Mouse (Mus musculus): Measurements from ENCODE around the gene Rps19. TPM values are rescaled to one million over a fixed set of nuclear protein-coding genes. Genes with fewer than 3 reads are reported as not detected.

Gene Rps19
- polyA plus RNA-seq, 1 experiment from 2014 or later: 1,295 TPM

GRCm38 (mm10) chr7:24912480-24912879 lies 28.3 kb downstream of the Rps19 start:
- H3K27ac ChIP-seq (replicated peaks): no peak overlapping the region
- H3K4me3 ChIP-seq: no peak overlapping the region
- H3K27me3 ChIP-seq: no peaks in the 10 kb centered on the region
- ATAC-seq (ENCODE audit: low read depth): no peak
- H3K4me2 ChIP-seq: no peak overlapping the region
- H3K36me3 ChIP-seq: peaks cover 52% of the 10 kb centered on the region
- no peak overlapping the region for H3K9ac ChIP-seq
- H3K9me3 ChIP-seq: no peaks in the 10 kb centered on the region
- WGBS: 91% methylated on average over 14 of the region's 14 CpGs
- H3K4me1 ChIP-seq (replicated peaks): no peaks in the 10 kb centered on the region

GRCm38 (mm10) chr7:24918763-24919323 lies 34.7 kb downstream of the Rps19 start:
- no peak for ATAC-seq (ENCODE audit: low read depth)
- peaks cover 74% of the 10 kb centered on the region for H3K36me3 ChIP-seq
- H3K27me3 ChIP-seq: no peaks in the 10 kb centered on the region

GRCm38 (mm10) chr7:24919728-24920127 lies 35.6 kb downstream of the Rps19 start:
- Histone ChIP-seq H3K4me3 (no peak overlapping the region), H3K36me3 (peaks cover 82% of the 10 kb centered on the region), H3K4me2 (no peak overlapping the region), H3K27ac (replicated peaks) (no peak overlapping the region), H3K9ac (no peak overlapping the region), H3K9me3 (no peaks in the 10 kb centered on the region), H3K4me1 (replicated peaks) (no peaks in the 10 kb centered on the region), H3K27me3 (no peaks in the 10 kb centered on the region)
- no peak for ATAC-seq (ENCODE audit: low read depth)
- 89% methylated on average over 9 of the region's 9 CpGs for WGBS

More at GRCm38 (mm10) chr7:24918763-24919323, 34.7 kb downstream of the Rps19 start:
- H3K4me1 ChIP-seq (replicated peaks): no peaks in the 10 kb centered on the region
- no peak overlapping the region for H3K9ac ChIP-seq
- WGBS: 93% methylated on average over 20 of the region's 20 CpGs
- no peaks in the 10 kb centered on the region for H3K9me3 ChIP-seq
- no peak overlapping the region for H3K27ac ChIP-seq (replicated peaks)
- H3K4me3 ChIP-seq: no peak overlapping the region
- H3K4me2 ChIP-seq: no peak overlapping the region

- H3K9me3 ChIP-seq: no peaks in the 10 kb centered on the region
- no peak overlapping the region for H3K9ac ChIP-seq
- no peak overlapping the region for H3K4me2 ChIP-seq
- ATAC-seq (ENCODE audit: low read depth): no peak
- peaks cover 20% of the 10 kb centered on the region for H3K36me3 ChIP-seq
- H3K27me3 ChIP-seq: peaks cover 77% of the 10 kb centered on the region
- H3K27ac ChIP-seq (replicated peaks): no peak overlapping the region
- H3K4me3 ChIP-seq: no peak overlapping the region
- WGBS: 47% methylated on average over 6 of the region's 6 CpGs
- peaks cover 33% of the 10 kb centered on the region for H3K4me1 ChIP-seq (replicated peaks)
These were observed 46.3 kb downstream of the Rps19 start for GRCm38 (mm10) chr7:24930475-24930874.

- H3K9me3 ChIP-seq: no peaks in the 10 kb centered on the region
- H3K4me3 ChIP-seq: no peak overlapping the region
- no peak overlapping the region for H3K27ac ChIP-seq (replicated peaks)
- H3K4me2 ChIP-seq: no peak overlapping the region
- no peak overlapping the region for H3K9ac ChIP-seq
- H3K27me3 ChIP-seq: peaks cover 89% of the 10 kb centered on the region
- peaks cover 9% of the 10 kb centered on the region for H3K36me3 ChIP-seq
- peaks cover 33% of the 10 kb centered on the region for H3K4me1 ChIP-seq (replicated peaks)
- ATAC-seq (ENCODE audit: low read depth): no peak
- WGBS: under 1% methylated on average over 15 of the region's 15 CpGs
These were observed 47.5 kb downstream of the Rps19 start for GRCm38 (mm10) chr7:24931651-24932050.

Other genes with a start within 250 kb of the Rps19 start
- 0.22 and 0.23 TPM in 2 replicates for gene Lypd3, start 247.8 kb upstream of the Rps19 start, polyA plus RNA-seq (2015; fragmentation: Nextera tagmentation; extraction: Ambion mirVana)
- gene Tex101, start 207.7 kb upstream of the Rps19 start, polyA plus RNA-seq (2015; fragmentation: Nextera tagmentation; extraction: Ambion mirVana): not detected in 2 replicates
- gene BC049730, start 175.1 kb upstream of the Rps19 start, polyA plus RNA-seq (2015; fragmentation: Nextera tagmentation; extraction: Ambion mirVana): not detected in 2 replicates
- not detected in 2 replicates for gene Gm4763, start 157.5 kb upstream of the Rps19 start, polyA plus RNA-seq (2015; fragmentation: Nextera tagmentation; extraction: Ambion mirVana)
- 0.21 and 0.33 TPM in 2 replicates for gene Cd177, start 124.1 kb upstream of the Rps19 start, polyA plus RNA-seq (2015; fragmentation: Nextera tagmentation; extraction: Ambion mirVana)
- gene Ceacam10, start 107.2 kb upstream of the Rps19 start, polyA plus RNA-seq (2015; fragmentation: Nextera tagmentation; extraction: Ambion mirVana): 0.52 TPM in 1 of 2 replicates, not detected in the other
- 35.5 and 48.2 TPM in 2 replicates for gene Gm9844, start 22.2 kb upstream of the Rps19 start, polyA plus RNA-seq (2015; fragmentation: Nextera tagmentation; extraction: Ambion mirVana)
- gene Lypd4, start 14.4 kb upstream of the Rps19 start, polyA plus RNA-seq (2015; fragmentation: Nextera tagmentation; extraction: Ambion mirVana): not detected in 2 replicates
- gene Dmrtc2, start 14.3 kb upstream of the Rps19 start, polyA plus RNA-seq (2015; fragmentation: Nextera tagmentation; extraction: Ambion mirVana): not detected in 2 replicates
- 0.31 and 0.33 TPM in 2 replicates for gene Cd79a, start 13.0 kb downstream of the Rps19 start, polyA plus RNA-seq (2015; fragmentation: Nextera tagmentation; extraction: Ambion mirVana)
- gene Arhgef1, start 18.5 kb downstream of the Rps19 start, polyA plus RNA-seq (2015; fragmentation: Nextera tagmentation; extraction: Ambion mirVana): 61.9 and 63.8 TPM in 2 replicates
- 1.0 and 1.2 TPM in 2 replicates for gene Gm4881, start 60.1 kb downstream of the Rps19 start, polyA plus RNA-seq (2015; fragmentation: Nextera tagmentation; extraction: Ambion mirVana)
- 255 and 276 TPM in 2 replicates for gene Rabac1, start 88.4 kb downstream of the Rps19 start, polyA plus RNA-seq (2015; fragmentation: Nextera tagmentation; extraction: Ambion mirVana)
- 261 and 282 TPM in 2 replicates for gene Atp1a3, start 121.6 kb downstream of the Rps19 start, polyA plus RNA-seq (2015; fragmentation: Nextera tagmentation; extraction: Ambion mirVana)
- gene Grik5, start 188.0 kb downstream of the Rps19 start, polyA plus RNA-seq (2015; fragmentation: Nextera tagmentation; extraction: Ambion mirVana): 15.2 and 15.3 TPM in 2 replicates
- gene Zfp574, start 188.2 kb downstream of the Rps19 start, polyA plus RNA-seq (2015; fragmentation: Nextera tagmentation; extraction: Ambion mirVana): 32.8 and 35.4 TPM in 2 replicates

Measured in neural tube, embryonic 13.5 days (tissue).